31 mouse cellular contexts compared by ENCODE assay signal in genomic region chr15:85202787-85203186, GRCm38 (mm10). TPM values are rescaled to one million over a fixed set of nuclear protein-coding genes. Genes with fewer than 3 reads are reported as not detected.
A peak's percentile ranks its signal among the peaks of the same experiment; 100 is the strongest.
DNase-seq lines count a peak whose midpoint lies in the region; ATAC-seq and TF ChIP-seq lines count a peak whose summit lies in the region.
"Had no signal": no experiment of that assay in that cellular context is flagged by ENCODE, and none has a peak within 500 bp of the region (broad histone marks: within the 10 kb centered on the region; RNA-seq: fewer than 3 reads in every experiment).

No protein-coding gene starts in this region.

- 0 out of 2 replicates have a peak, but pooled peaks cover 2% of the 10 kb centered on the region for H3K4me1 ChIP-seq in kidney, adult 2 months (ENCODE audit: control insufficient read depth, insufficient read depth, low read length)
- H3K4me1 ChIP-seq in kidney, embryonic 16.5 days (ENCODE audit: insufficient read depth, low read length) = peaks cover 35% of the 10 kb centered on the region

- TF ChIP-seq POLR2A in kidney, adult 2 months (IDR thresholded peaks at IDR 0.05; ENCODE audit: low read depth, low read length) = no peak

- peak; percentile 72 to 74 for DNase-seq in cerebellum, postnatal 10 days
- DNase-seq in cerebellum, adult 8-10 months = no peak
- DNase-seq in kidney, adult 2 months = peak; percentile 37
- peak; percentile 20 for DNase-seq in urinary bladder, postnatal 14 days (ENCODE audit: low spot score)
- DNase-seq in urinary bladder, postnatal 10 days (ENCODE audit: low spot score) = no peak
- DNase-seq in testis, postnatal 10 days (ENCODE audit: low spot score) = no peak
- DNase-seq: adrenal gland, adult 8-10 months; cerebellum, adult 9-11 months; gastrocnemius, postnatal 14 days; liver; lung, adult 2 months; retina, postnatal 1 day; right cerebral cortex, postnatal 14 days; thymus, adult 18-20 months; thymus, postnatal 36 days had no signal

- no peak overlapping the region for H3K4me3 ChIP-seq in kidney, adult 2 months (ENCODE audit: insufficient read depth, low read depth, low read length)
- H3K4me3 ChIP-seq in kidney, embryonic 16.5 days (ENCODE audit: low read length) = no peak overlapping the region
- H3K4me3 ChIP-seq: embryonic facial prominence, embryonic 15.5 days; forebrain, embryonic 13.5 days; heart, embryonic 10.5 days; heart, embryonic 15.5 days; kidney, embryonic 15.5 days; layer of hippocampus, adult 2 months; left cerebral cortex, adult 2 months; megakaryocyte, embryonic 14.5 days; midbrain, embryonic 13.5 days; neural tube, embryonic 15.5 days had no signal

- H3K36me3 ChIP-seq in kidney, adult 2 months (ENCODE audit: control insufficient read depth, insufficient read depth, low read length) = no peaks in the 10 kb centered on the region
- H3K36me3 ChIP-seq in kidney, embryonic 16.5 days (ENCODE audit: insufficient read depth, low read length) = no peaks in the 10 kb centered on the region
- H3K36me3 ChIP-seq: embryonic facial prominence, embryonic 15.5 days; heart, embryonic 10.5 days; heart, embryonic 15.5 days; kidney, embryonic 15.5 days; midbrain, embryonic 13.5 days; neural tube, embryonic 15.5 days had no signal

- H3K9ac ChIP-seq in kidney, embryonic 16.5 days (replicated peaks; ENCODE audit: low read length) = no peak overlapping the region
- H3K9ac ChIP-seq: embryonic facial prominence, embryonic 15.5 days; forebrain, embryonic 13.5 days; heart, embryonic 15.5 days; kidney, embryonic 15.5 days; liver, embryonic 14.5 days; midbrain, embryonic 13.5 days; neural tube, embryonic 15.5 days had no signal

- no peak for ATAC-seq in kidney, embryonic 16.5 days (ENCODE audit: low FRiP score, low TSS enrichment)
- no peak for ATAC-seq in megakaryocyte-erythroid progenitor cell, adult 5-6 weeks (replicated peaks; ENCODE audit: low FRiP score, low TSS enrichment, poor library complexity, severe bottlenecking)
- ATAC-seq: activated CD4-positive, CD25-positive, alpha-beta regulatory T cell, adult 4 months; forebrain, embryonic 13.5 days; intestine, embryonic 16.5 days; midbrain, embryonic 13.5 days had no signal

- no peaks in the 10 kb centered on the region for H3K9me3 ChIP-seq in kidney, embryonic 16.5 days (ENCODE audit: low read length)
- H3K9me3 ChIP-seq: embryonic facial prominence, embryonic 15.5 days; forebrain, embryonic 13.5 days; heart, embryonic 10.5 days; heart, embryonic 15.5 days; kidney, embryonic 15.5 days; midbrain, embryonic 13.5 days; neural tube, embryonic 15.5 days had no signal

- H3K27me3 ChIP-seq in kidney, adult 2 months (replicated peaks; ENCODE audit: control insufficient read depth, insufficient read depth, low read length) = no peaks in the 10 kb centered on the region
- no peaks in the 10 kb centered on the region for H3K27me3 ChIP-seq in kidney, embryonic 16.5 days (ENCODE audit: insufficient read depth, low read length)
- H3K27me3 ChIP-seq: embryonic facial prominence, embryonic 15.5 days; forebrain, embryonic 13.5 days; kidney, embryonic 15.5 days had no signal

- WGBS in kidney, adult 2 months = 56% methylated on average over 5 of the region's 5 CpGs
- 41% methylated on average over 5 of the region's 5 CpGs for WGBS in kidney, embryonic 16.5 days

- H3K4me2 ChIP-seq in kidney, embryonic 16.5 days (replicated peaks; ENCODE audit: low read depth, low read length) = no peak overlapping the region
- H3K4me2 ChIP-seq: embryonic facial prominence, embryonic 15.5 days; forebrain, embryonic 13.5 days; heart, embryonic 15.5 days; kidney, embryonic 15.5 days; midbrain, embryonic 13.5 days; neural tube, embryonic 15.5 days had no signal

- no peak overlapping the region for H3K27ac ChIP-seq in kidney, adult 2 months (ENCODE audit: insufficient read depth, low read depth, low read length)
- H3K27ac ChIP-seq in kidney, embryonic 16.5 days (ENCODE audit: low read length) = no peak overlapping the region
- H3K27ac ChIP-seq: embryonic facial prominence, embryonic 15.5 days; forebrain, embryonic 13.5 days; heart, embryonic 10.5 days; heart, embryonic 15.5 days; layer of hippocampus, adult 2 months; left cerebral cortex, adult 2 months; liver, embryonic 14.5 days; midbrain, embryonic 13.5 days; neural tube, embryonic 15.5 days had no signal

- no peak for TF ChIP-seq CTCF in kidney, adult 2 months (conservative IDR thresholded peaks at IDR 0.05; ENCODE audit: insufficient read depth, insufficient read length, low read depth, low read length)

RNA-seq across cellular contexts. Expression of gene Fbln1, which starts 3.0 kb away (rescaled TPM):
- polyA plus RNA-seq in kidney, adult 2 months (2012; rRNA removed) = 16.9 and 29.5 TPM in 2 replicates
- polyA plus RNA-seq in kidney, embryonic 16.5 days (2015; fragmentation: Nextera tagmentation; extraction: Ambion mirVana) = 202 and 212 TPM in 2 replicates
- not detected in 2 replicates for total RNA-seq in megakaryocyte-erythroid progenitor cell, adult 5-6 weeks (2014; fragmentation: Nextera tagmentation)
- not detected in 2 replicates for total RNA-seq in megakaryocyte-erythroid progenitor cell, adult 5-6 weeks (2017)
- total RNA-seq: MEL had no signal

Comparison
In these comparisons a context has a peak if more than half of its experiments do, and no peak if none do; other contexts are left out.
1. DNase-seq: peak in cerebellum, postnatal 10 days (2 of 2), kidney, adult 2 months (single experiment) and urinary bladder, postnatal 14 days (single experiment); none in cerebellum, adult 8-10 months (single experiment), urinary bladder, postnatal 10 days (single experiment) and testis, postnatal 10 days (single experiment).